Mouse (Mus musculus) kidney, adult 2 months (tissue): ENCODE results near the gene Ap2m1.

ENCODE experiments used
- CTCF ChIP-seq: fragments of 200-500 bp; conservative IDR thresholded peaks from 2 replicates; pipeline ENCODE4 v1.5.1; 2011; ENCODE audit warnings: low read depth, mild to moderate bottlenecking, control low read depth, low read length, moderate library complexity, mixed read lengths; ENCODE audit not compliant: insufficient read depth, insufficient read length
- POLR2A ChIP-seq: fragments of 200-500 bp; IDR thresholded peaks from one replicate; pipeline ENCODE4 v1.6.1; 2011; ENCODE audit warnings: low read depth, low read length, control low read depth

GRCm38 (mm10) chr16:20497980-20498676 is 37.1 kb upstream of the Ap2m1 start:
- TF ChIP-seq CTCF (no peak), POLR2A (no peak)
